Mouse (Mus musculus) forebrain, embryonic 10.5 days (tissue): ENCODE data around the gene Erv3. TPM values are rescaled to one million over a fixed set of nuclear protein-coding genes. Genes with fewer than 3 reads are reported as not detected.

Experiments
- DNase-seq: peaks from one replicate; pipeline ENCODE4 v3.0.0-alpha.2; 2017; ENCODE audit warnings: low spot score; ENCODE audit errors: extremely low spot score
- H3K27ac ChIP-seq: fragments of 300-500 bp; sonication (generic); 2 replicates; pipeline ENCODE4 v1.5.1; 2016; ENCODE audit warnings: mild to moderate bottlenecking
- H3K27me3 ChIP-seq: fragments of 300-500 bp; sonication (generic); 2 replicates; pipeline ENCODE4 v1.6.1; 2016; ENCODE audit warnings: mild to moderate bottlenecking; ENCODE audit not compliant: poor library complexity, severe bottlenecking
- H3K36me3 ChIP-seq: fragments of 300-500 bp; sonication (generic); replicated peaks from 2 replicates; pipeline ENCODE4 v1.6.1; 2016; ENCODE audit warnings: mild to moderate bottlenecking, moderate library complexity
- H3K4me1 ChIP-seq: fragments of 300-500 bp; sonication (generic); 2 replicates; pipeline ENCODE4 v1.6.1; 2016
- H3K4me3 ChIP-seq: fragments of 300-500 bp; sonication (generic); 2 replicates; pipeline ENCODE4 v1.5.1; 2016; ENCODE audit warnings: mild to moderate bottlenecking, moderate library complexity
- H3K9me3 ChIP-seq: fragments of 300-500 bp; sonication (generic); 2 replicates; pipeline ENCODE4 v1.6.1; 2016; ENCODE audit warnings: mild to moderate bottlenecking, moderate library complexity
- WGBS: fragments of 180-500 bp; shearing (Covaris S2); methylation state at CpG from one replicate; pipeline ENCODE4 v1.1.7; 2016; 5-methylcytosine and 5-hydroxymethylcytosine counted together
- polyA plus RNA-seq: library from polyadenylated mRNA; unstranded; fragments of >200 nt; fragmentation: Nextera tagmentation; extraction: Ambion mirVana; gene quantifications from 2 replicates; pipeline ENCODE4 v1.2.1, GENCODE M21; 2016

Erv3 gene
- polyA plus RNA-seq, 1 experiment from 2014 or later: not detected

DNA sequence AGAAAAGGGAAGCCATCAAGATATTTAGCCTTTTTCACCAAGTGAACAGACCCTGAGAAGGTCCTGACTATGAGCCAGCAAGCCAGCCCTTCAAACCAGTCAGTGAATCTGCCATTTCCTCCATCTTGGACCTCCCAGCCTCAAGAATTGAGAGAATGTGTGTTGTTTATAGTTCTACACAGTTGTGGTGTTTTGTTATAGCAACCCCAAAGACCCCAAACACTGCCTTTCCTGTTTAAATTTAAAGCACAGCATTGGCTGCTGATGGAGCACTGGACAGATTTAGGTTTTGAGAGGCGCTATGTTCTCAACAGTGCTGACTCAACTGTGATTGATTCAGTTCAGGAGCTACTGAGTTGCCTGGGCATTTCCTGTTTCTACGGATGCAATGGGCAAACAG, 47.9 kb downstream of the Erv3 start:
- no peaks in the 10 kb centered on the region for H3K36me3 ChIP-seq
- DNase-seq: no peak
- peaks cover 19% of the 10 kb centered on the region for H3K4me1 ChIP-seq
- no peak overlapping the region for H3K27ac ChIP-seq
- 89% methylated on average over 2 of the region's 2 CpGs for WGBS
- H3K4me3 ChIP-seq: no peak overlapping the region
- H3K9me3 ChIP-seq: no peaks in the 10 kb centered on the region
- H3K27me3 ChIP-seq: peaks cover 37% of the 10 kb centered on the region

DNA sequence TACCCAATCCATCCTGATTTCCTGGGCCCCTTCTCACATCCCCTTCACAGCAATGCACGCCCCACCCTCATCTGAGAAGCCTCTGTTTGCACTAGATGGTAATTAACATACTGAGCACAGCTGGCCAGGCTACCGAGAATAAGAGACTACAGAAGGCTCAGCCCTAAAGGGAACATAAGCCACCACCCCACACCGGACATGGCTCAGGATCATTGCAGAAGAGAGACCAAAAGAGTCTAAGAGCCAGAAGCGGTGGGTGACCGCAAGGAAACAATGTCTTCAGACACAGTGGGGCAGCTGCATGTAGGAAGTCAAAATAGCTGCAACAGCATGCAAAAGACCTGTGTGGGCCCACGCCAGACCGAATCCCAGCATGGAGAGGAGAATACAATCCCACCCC, 50.7 kb downstream of the Erv3 start:
- Histone ChIP-seq H3K27ac (no peak overlapping the region), H3K27me3 (peaks cover 23% of the 10 kb centered on the region), H3K4me1 (peaks cover 20% of the 10 kb centered on the region), H3K36me3 (no peaks in the 10 kb centered on the region), H3K4me3 (no peak overlapping the region), H3K9me3 (no peaks in the 10 kb centered on the region)
- DNase-seq: no peak
- WGBS: 39% methylated on average over 7 of the region's 7 CpGs

DNA sequence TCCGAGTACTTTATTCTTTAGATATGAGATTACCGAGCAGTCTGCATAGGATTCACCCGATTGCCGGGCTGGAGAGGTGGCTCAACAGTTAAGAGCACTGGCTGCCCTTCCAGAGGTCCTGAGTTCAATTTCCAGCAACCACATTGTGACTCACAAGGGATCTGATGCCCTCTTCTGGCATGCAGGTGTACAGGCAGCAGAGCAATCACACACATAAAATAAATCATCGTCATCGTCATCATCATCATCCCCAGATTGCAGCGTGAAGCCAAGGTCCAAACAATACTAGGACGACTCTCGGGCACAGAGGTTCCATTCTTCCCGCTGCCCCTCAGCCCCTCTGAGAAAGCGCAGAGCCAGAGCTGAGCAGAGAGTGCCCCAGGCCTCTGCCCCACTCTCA, 51.9 kb downstream of the Erv3 start:
- 66% methylated on average over 11 of the region's 11 CpGs for WGBS
- Histone ChIP-seq H3K4me1 (peaks cover 20% of the 10 kb centered on the region), H3K27me3 (peaks cover 13% of the 10 kb centered on the region), H3K27ac (no peak overlapping the region), H3K9me3 (no peaks in the 10 kb centered on the region), H3K4me3 (no peak overlapping the region), H3K36me3 (no peaks in the 10 kb centered on the region)
- no peak for DNase-seq

DNA sequence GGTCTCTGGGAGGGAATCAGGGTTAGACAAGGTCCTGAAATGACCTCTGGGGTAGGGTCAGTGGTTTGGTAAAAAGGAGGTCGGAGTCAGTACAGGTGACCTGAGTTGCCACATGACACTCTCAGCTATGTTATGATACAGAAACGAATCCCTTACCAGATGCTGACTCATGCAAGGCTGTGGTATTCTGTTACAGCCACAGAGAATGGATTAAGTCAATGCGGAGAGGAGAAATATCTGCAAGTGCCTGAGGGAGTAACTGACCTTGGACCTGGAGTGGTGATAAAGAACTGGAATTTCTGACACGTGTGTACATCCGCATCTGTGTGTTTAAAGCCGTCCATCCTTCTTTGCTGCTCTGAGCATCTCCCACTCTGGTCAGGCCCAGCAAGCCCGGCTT, 52.7 kb downstream of the Erv3 start:
- Histone ChIP-seq H3K9me3 (no peaks in the 10 kb centered on the region), H3K36me3 (no peaks in the 10 kb centered on the region), H3K27me3 (peaks cover 5% of the 10 kb centered on the region; the same call in 1 of the 2 replicates), H3K27ac (no peak overlapping the region), H3K4me3 (no peak overlapping the region), H3K4me1 (peaks cover 20% of the 10 kb centered on the region)
- DNase-seq: no peak
- WGBS: 71% methylated on average over 7 of the region's 7 CpGs

DNA sequence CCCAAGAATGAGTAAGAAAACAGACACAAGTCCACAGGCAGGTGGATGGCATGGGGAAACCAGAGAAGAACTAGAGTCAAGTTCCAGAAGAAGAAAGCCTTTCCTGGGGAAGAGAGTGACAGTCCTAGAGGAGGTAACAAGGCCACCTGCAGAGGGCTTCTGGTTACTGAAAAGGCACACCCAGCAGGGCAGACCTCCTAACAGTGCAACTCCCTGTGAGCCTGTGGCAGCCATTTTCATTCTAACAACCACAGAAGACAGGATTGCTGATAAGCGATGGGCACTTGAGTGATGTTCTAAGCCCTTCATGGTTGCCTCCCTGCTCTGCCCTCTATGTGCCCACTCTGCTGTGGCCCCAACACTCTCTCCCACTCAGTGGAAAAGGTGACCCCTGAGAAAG, 54.2 kb downstream of the Erv3 start:
- H3K27me3 ChIP-seq: no peaks in the 10 kb centered on the region
- WGBS: 58% methylated on average over 1 of the region's 1 CpGs
- H3K4me3 ChIP-seq: no peak overlapping the region
- no peaks in the 10 kb centered on the region for H3K9me3 ChIP-seq
- H3K36me3 ChIP-seq: no peaks in the 10 kb centered on the region
- no peak overlapping the region for H3K27ac ChIP-seq
- H3K4me1 ChIP-seq: peaks cover 20% of the 10 kb centered on the region
- DNase-seq: no peak

DNA sequence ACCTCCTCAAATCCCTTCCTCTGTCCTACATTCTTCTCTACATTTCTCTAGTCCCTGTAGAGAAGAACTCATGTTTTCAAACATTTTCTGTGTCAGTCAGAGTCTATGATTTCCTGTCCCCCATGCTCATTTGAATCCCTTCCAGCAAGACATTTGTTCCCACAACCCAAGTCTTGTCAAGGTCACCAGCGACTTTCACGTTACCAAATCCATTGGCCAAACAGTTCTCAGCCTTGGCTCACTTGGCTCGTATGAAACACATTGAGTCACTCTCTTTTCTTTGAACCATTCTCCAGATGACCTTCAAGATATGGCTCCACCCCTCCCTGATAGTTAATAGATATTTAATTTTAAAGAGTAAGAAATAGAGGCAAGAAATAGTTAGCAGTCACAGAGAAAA, 55.7 kb downstream of the Erv3 start:
- 88% methylated on average over 3 of the region's 3 CpGs for WGBS
- H3K4me3 ChIP-seq: no peak overlapping the region
- no peaks in the 10 kb centered on the region for H3K36me3 ChIP-seq
- no peaks in the 10 kb centered on the region for H3K9me3 ChIP-seq
- peaks cover 15% of the 10 kb centered on the region for H3K4me1 ChIP-seq
- no peak overlapping the region for H3K27ac ChIP-seq
- no peaks in the 10 kb centered on the region for H3K27me3 ChIP-seq
- DNase-seq: no peak

Other genes with a start within 250 kb of the Erv3 start
- gene Prnp, start 50.2 kb upstream of the Erv3 start, polyA plus RNA-seq: 19.6 and 23.2 TPM in 2 replicates
- not detected in 2 replicates for gene Prn, start 50.2 kb upstream of the Erv3 start, polyA plus RNA-seq
- gene Prnd, start 91.1 kb upstream of the Erv3 start, polyA plus RNA-seq: 3.9 and 4.2 TPM in 2 replicates
- 23.5 and 24.8 TPM in 2 replicates for gene Rassf2, start 170.5 kb upstream of the Erv3 start, polyA plus RNA-seq